Mouse (Mus musculus) erythroblast, embryonic 14.5 days (primary cell): ENCODE measurements around the gene Strip2.

Experiments
- GATA1 ChIP-seq: IDR thresholded peaks from 2 replicates; pipeline ENCODE4 v1.6.1; 2012; ENCODE audit warnings: low read length, inconsistent platforms, mixed read lengths
- TAL1 ChIP-seq: IDR thresholded peaks from 3 replicates; pipeline ENCODE4 v1.6.1; 2012; ENCODE audit warnings: low read length, inconsistent platforms, mixed read lengths

GRCm38 (mm10) chr6:29981797-29982196, 65.0 kb downstream of the Strip2 start:
- TF ChIP-seq TAL1, result no peak
- TF ChIP-seq GATA1, result no peak
